Mouse (Mus musculus) megakaryocyte, embryonic 14.5 days (primary cell): Measurements from ENCODE around the gene Dkk3. TPM values are rescaled to one million over a fixed set of nuclear protein-coding genes. Genes with fewer than 3 reads are reported as not detected.
A peak's percentile ranks its signal among the peaks of the same experiment; 100 is the strongest.
"Not testable (repeated sequence)": the region's sequence is repeated elsewhere in the genome, so short reads cannot be mapped to it uniquely, and the experiment has no call there.

Experiments
- H3K27me3 ChIP-seq: replicated peaks from 2 replicates; pipeline ENCODE3; 2012; ENCODE audit warnings: inconsistent platforms
- H3K36me3 ChIP-seq: replicated peaks from 2 replicates; pipeline ENCODE3; 2012; ENCODE audit warnings: low read length, inconsistent platforms, mixed read lengths
- H3K4me1 ChIP-seq: 2 replicates; pipeline ENCODE4 v1.6.1; 2012; ENCODE audit warnings: inconsistent platforms
- H3K4me3 ChIP-seq: replicated peaks from 2 replicates; pipeline ENCODE3; 2012; ENCODE audit warnings: moderate library complexity, mild to moderate bottlenecking, inconsistent platforms
- H3K9me3 ChIP-seq: 2 replicates; pipeline ENCODE4 v1.6.1; 2012; ENCODE audit warnings: inconsistent platforms
- FLI1 ChIP-seq: IDR thresholded peaks from 2 replicates; pipeline ENCODE4 v1.6.1; 2012; ENCODE audit warnings: low read length, inconsistent platforms, mixed read lengths
- GATA1 ChIP-seq: IDR thresholded peaks from 3 replicates; pipeline ENCODE4 v1.6.1; 2012; ENCODE audit warnings: mixed read lengths, low read length, inconsistent platforms, borderline replicate concordance
- polyA plus RNA-seq: library from polyadenylated mRNA; stranded (reverse); fragments of >175 nt; gene quantifications from 2 replicates; pipeline ENCODE4 v1.2.3, GENCODE M21; 2012; ENCODE audit warnings: low replicate concordance; ENCODE audit not compliant: insufficient read depth

Gene Dkk3
- polyA plus RNA-seq, 1 experiment: 0.08 TPM

DNA sequence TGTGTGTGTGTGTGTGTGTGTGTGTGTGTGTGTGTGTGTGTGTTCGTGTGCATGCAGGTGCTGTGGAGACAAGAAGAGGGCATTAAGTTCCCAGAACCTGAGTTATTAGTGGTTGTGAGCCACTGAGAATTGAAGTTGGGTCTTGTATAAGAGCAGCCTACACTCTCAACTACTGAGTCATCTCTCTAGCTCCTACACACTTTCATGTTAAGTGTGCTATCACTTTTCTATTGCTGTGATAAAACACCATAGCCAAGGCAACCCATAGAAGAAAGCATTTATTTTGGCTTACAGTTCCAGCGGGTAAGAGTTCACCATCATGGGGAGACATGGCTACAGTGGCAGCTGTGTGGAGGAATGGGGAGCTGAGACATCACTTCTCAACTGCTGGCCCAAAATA, 17.8 kb upstream of the Dkk3 start:
- peaks cover 8% of the 10 kb centered on the region for H3K4me1 ChIP-seq
- TF ChIP-seq GATA1: no peak
- TF ChIP-seq FLI1: no peak
- H3K9me3 ChIP-seq: peaks cover 18% of the 10 kb centered on the region
- H3K4me3 ChIP-seq: no peak overlapping the region
- peaks cover 2% of the 10 kb centered on the region for H3K27me3 ChIP-seq
- H3K36me3 ChIP-seq: no peaks in the 10 kb centered on the region

DNA sequence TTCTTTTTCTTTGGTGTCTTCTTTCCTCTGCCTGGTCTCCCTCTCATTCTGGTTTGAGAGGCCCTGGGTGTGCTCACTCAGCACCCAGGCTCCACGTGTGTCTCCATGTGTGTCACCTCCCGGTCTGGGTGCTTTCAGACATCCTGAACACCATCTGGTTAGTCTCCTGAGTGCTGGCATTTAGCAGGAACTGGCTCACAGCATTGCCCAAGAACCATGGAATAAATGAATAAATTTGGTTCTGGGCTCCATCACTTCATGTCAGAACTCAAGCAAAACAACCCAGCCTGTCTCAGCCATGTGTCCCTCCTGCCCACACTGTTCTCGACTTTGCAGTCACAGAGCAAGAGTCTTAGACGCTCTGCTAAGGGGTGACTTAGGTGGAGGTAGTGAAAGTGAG, 13.8 kb upstream of the Dkk3 start:
- no peaks in the 10 kb centered on the region for H3K4me1 ChIP-seq
- H3K4me3 ChIP-seq: no peak overlapping the region
- no peaks in the 10 kb centered on the region for H3K36me3 ChIP-seq
- peaks cover 22% of the 10 kb centered on the region for H3K9me3 ChIP-seq
- TF ChIP-seq GATA1 (no peak), FLI1 (no peak)
- no peaks in the 10 kb centered on the region for H3K27me3 ChIP-seq

DNA sequence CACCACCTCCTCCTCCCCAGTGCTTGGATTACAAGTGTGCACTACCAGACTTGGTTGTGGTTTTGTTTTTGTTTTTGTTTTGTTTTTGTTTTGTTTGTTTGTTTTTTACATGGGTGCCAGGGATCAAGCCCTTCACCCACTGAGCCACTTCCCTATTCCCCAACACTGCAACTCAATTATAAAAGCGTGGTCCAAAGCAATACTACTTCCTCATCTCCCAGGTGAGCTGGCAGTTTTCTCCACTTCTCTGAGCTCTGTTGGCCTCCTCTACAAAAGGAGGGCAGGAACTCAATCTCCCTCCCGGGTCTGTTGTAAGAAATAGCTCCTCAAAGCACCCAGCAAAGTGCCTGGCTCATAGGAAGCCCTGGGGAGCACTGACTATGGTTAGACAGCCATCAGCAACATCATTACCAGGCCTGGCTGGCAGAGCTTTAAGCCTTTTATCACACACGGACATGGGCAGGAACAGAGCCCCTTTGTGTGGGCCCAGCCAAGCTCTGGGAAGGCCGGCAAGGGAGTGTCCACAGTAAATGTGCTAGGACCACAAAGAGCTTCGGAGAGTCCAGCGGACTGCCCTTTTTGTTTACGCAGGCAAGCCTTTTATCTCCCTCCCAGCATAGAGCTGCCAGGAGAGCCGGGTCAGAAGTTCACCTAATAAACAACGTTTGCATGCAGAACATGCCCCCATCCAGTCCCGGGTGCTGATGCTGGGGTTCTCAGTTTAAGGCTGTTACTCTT, 11.3 kb upstream of the Dkk3 start:
- Histone ChIP-seq H3K9me3 (peaks cover 15% of the 10 kb centered on the region; the same call in 1 of the 2 replicates), H3K36me3 (no peaks in the 10 kb centered on the region), H3K4me3 (no peak overlapping the region), H3K4me1 (no peaks in the 10 kb centered on the region), H3K27me3 (peaks cover 3% of the 10 kb centered on the region)
- TF ChIP-seq GATA1 (no peak), FLI1 (no peak)

GRCm38 (mm10) chr7:112165593-112165992, 6.7 kb upstream of the Dkk3 start:
- Histone ChIP-seq H3K4me3 (no peak overlapping the region), H3K9me3 (no peaks in the 10 kb centered on the region), H3K4me1 (no peaks in the 10 kb centered on the region), H3K36me3 (no peaks in the 10 kb centered on the region), H3K27me3 (peaks cover 10% of the 10 kb centered on the region)
- no peak for TF ChIP-seq GATA1

DNA sequence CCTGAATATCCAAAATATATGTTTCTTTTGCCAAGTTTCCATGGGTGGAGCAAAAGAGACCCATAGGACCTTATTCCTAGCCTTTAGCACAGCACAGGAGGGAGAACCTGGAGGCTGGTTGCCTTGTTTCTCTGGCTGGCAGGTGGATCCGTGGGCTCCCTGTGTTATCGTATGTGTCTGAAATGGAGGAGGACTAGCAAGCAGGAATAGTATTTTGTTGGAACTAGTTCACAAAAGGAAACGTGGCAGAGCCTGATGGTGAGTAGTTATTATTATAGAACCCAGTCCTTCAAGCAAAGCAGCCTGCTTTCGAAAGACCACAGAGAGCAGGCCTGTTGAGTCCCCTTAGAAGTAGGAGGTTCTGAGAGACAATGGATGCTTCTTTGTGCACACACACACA, 6.2 kb upstream of the Dkk3 start:
- H3K36me3 ChIP-seq, H3K4me3 ChIP-seq, H3K4me1 ChIP-seq, H3K9me3 ChIP-seq: not testable (repeated sequence)
- peaks cover 13% of the 10 kb centered on the region for H3K27me3 ChIP-seq

DNA sequence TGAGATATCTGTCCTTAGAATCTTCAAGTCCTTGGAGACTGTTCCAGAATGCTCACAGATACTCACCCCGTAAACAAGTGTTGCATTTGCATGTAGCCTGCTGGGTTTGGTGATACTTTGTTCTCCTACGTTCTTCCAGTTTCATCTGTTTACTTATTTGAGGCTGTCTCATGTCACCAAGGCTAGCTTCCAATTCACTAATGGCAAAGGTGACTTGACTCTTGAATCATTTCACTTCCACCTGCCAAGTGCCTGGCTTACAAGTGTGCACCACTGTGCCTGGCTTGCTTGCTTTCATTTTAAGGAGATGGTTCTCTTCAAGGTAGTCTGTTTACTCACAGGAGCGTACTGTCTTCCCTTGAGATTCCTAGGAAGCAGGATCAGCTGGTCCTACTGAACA, 5.6 kb upstream of the Dkk3 start:
- Histone ChIP-seq H3K36me3 (no peaks in the 10 kb centered on the region), H3K9me3 (no peaks in the 10 kb centered on the region), H3K4me3 (no peak overlapping the region), H3K4me1 (no peaks in the 10 kb centered on the region), H3K27me3 (peaks cover 17% of the 10 kb centered on the region)
- no peak for TF ChIP-seq FLI1
- TF ChIP-seq GATA1: no peak

- 0 out of 2 replicates have a peak, but pooled peaks cover 5% of the 10 kb centered on the region for H3K9me3 ChIP-seq
- H3K4me3 ChIP-seq: no peak overlapping the region
- TF ChIP-seq FLI1 (no peak), GATA1 (no peak)
- peaks cover 46% of the 10 kb centered on the region for H3K27me3 ChIP-seq
- H3K4me1 ChIP-seq: peaks cover 10% of the 10 kb centered on the region; the same call in 1 of the 2 replicates
- no peaks in the 10 kb centered on the region for H3K36me3 ChIP-seq
These were observed 978 bp upstream of the Dkk3 start for GRCm38 (mm10) chr7:112159835-112160234.

- no peaks in the 10 kb centered on the region for H3K36me3 ChIP-seq
- H3K4me3 ChIP-seq: peak overlapping the region; percentile 5
- H3K9me3 ChIP-seq: 0 out of 2 replicates have a peak, but pooled peaks cover 5% of the 10 kb centered on the region
- H3K27me3 ChIP-seq: peaks cover 51% of the 10 kb centered on the region
- TF ChIP-seq FLI1 (no peak), GATA1 (no peak)
- peaks cover 10% of the 10 kb centered on the region; the same call in 1 of the 2 replicates for H3K4me1 ChIP-seq
These were observed 528 bp downstream of the Dkk3 start for GRCm38 (mm10) chr7:112158316-112158741.

DNA sequence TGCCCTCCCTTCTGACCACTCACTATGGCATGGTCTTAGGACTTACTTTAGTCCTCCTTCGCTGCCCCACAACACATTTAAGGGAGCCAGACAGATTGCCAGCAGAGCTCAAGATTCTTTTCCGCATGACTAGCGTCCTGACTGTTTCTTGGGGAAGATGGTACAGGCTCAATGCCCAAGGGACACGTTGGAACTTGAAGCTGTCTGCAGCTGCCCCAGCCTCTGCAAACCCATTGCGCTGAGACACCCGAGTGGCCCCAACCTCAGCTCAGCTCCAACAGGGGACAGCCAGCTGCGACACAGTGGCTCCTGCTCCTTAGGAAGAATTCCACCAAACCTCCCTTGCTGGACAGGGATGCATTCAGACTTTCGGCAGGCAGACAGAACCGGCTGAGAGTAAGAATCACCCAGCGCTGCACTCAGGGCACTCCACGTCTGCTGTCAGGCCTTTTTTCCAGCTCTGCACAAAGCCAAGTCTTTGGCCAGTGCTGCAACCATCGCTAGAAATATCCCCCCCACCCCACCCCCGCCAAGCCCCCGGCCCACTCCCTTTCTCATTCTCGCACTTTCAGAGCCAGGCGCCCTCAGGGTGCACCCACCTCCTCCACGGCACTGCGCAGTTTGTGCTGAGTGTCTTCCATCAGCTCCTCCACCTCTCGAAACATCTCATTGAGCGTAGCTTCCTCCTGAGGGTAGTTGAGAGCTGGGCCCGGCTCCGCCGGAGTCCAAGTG, 1.1 kb downstream of the Dkk3 start:
- Histone ChIP-seq H3K9me3 (0 out of 2 replicates have a peak, but pooled peaks cover 5% of the 10 kb centered on the region), H3K4me1 (peaks cover 16% of the 10 kb centered on the region; the same call in 1 of the 2 replicates), H3K36me3 (no peaks in the 10 kb centered on the region), H3K27me3 (peaks cover 56% of the 10 kb centered on the region), H3K4me3 (peak overlapping the region; percentile 1)
- TF ChIP-seq GATA1 (no peak), FLI1 (no peak)

- H3K36me3 ChIP-seq: no peaks in the 10 kb centered on the region
- peaks cover 16% of the 10 kb centered on the region; the same call in 1 of the 2 replicates for H3K4me1 ChIP-seq
- TF ChIP-seq FLI1: no peak
- H3K9me3 ChIP-seq: 0 out of 2 replicates have a peak, but pooled peaks cover 5% of the 10 kb centered on the region
- H3K27me3 ChIP-seq: peaks cover 60% of the 10 kb centered on the region
- no peak overlapping the region for H3K4me3 ChIP-seq
These were observed 3.7 kb downstream of the Dkk3 start for GRCm38 (mm10) chr7:112155194-112155593.
